Mouse (Mus musculus) intestine, embryonic 16.5 days (tissue): ENCODE measurements around the gene Med13l. TPM values are rescaled to one million over a fixed set of nuclear protein-coding genes. Genes with fewer than 3 reads are reported as not detected.
A peak's percentile ranks its signal among the peaks of the same experiment; 100 is the strongest.

Experiments
- ATAC-seq: fragments of 200-750 bp; cut with Nextera tagmentation; 2 replicates; pipeline ENCODE4 v1.8.0; 2017; ENCODE audit warnings: moderate TSS enrichment, moderate library complexity
- H3K27ac ChIP-seq: fragments of 300-500 bp; sonication (generic); 2 replicates; pipeline ENCODE4 v1.5.1; 2014; ENCODE audit warnings: mild to moderate bottlenecking, low read length
- H3K27me3 ChIP-seq: fragments of 300-500 bp; sonication (generic); replicated peaks from 2 replicates; pipeline ENCODE4 v1.6.1; 2014; ENCODE audit warnings: low read length, control low read depth, mixed read lengths; ENCODE audit not compliant: control insufficient read depth, insufficient read depth
- H3K36me3 ChIP-seq: fragments of 300-500 bp; sonication (generic); 2 replicates; pipeline ENCODE4 v1.6.1; 2014; ENCODE audit warnings: low read length, control low read depth; ENCODE audit not compliant: control insufficient read depth, insufficient read depth
- H3K4me1 ChIP-seq: fragments of 300-500 bp; sonication (generic); 2 replicates; pipeline ENCODE4 v1.6.1; 2014; ENCODE audit warnings: low read length, control low read depth, mixed read lengths; ENCODE audit not compliant: control insufficient read depth, insufficient read depth
- H3K4me2 ChIP-seq: fragments of 300-500 bp; sonication (generic); 2 replicates; pipeline ENCODE4 v1.6.1; 2014; ENCODE audit warnings: low read depth, low read length, control low read depth
- H3K4me3 ChIP-seq: fragments of 300-500 bp; sonication (generic); 2 replicates; pipeline ENCODE4 v1.5.1; 2014; ENCODE audit warnings: mild to moderate bottlenecking, low read length
- H3K9ac ChIP-seq: fragments of 300-500 bp; sonication (generic); 2 replicates; pipeline ENCODE4 v1.6.1; 2014; ENCODE audit warnings: low read depth, low read length
- H3K9me3 ChIP-seq: fragments of 300-500 bp; sonication (generic); 2 replicates; pipeline ENCODE4 v1.6.1; 2016; ENCODE audit warnings: low read length, control low read depth; ENCODE audit not compliant: control insufficient read depth
- WGBS: fragments of 180-500 bp; shearing (Covaris S2); extraction: QIAGEN DNeasy Blood & Tissue Kit; methylation state at CpG from one replicate; pipeline ENCODE4 v1.1.7; 2014; 5-methylcytosine and 5-hydroxymethylcytosine counted together
- polyA plus RNA-seq: library from polyadenylated mRNA; unstranded; fragments of >200 nt; fragmentation: Nextera tagmentation; extraction: Ambion mirVana; gene quantifications from 2 replicates; pipeline ENCODE4 v1.2.1, GENCODE M21; 2015

Gene Med13l
- polyA plus RNA-seq, 1 experiment from 2014 or later, result 6.4 TPM

DNA sequence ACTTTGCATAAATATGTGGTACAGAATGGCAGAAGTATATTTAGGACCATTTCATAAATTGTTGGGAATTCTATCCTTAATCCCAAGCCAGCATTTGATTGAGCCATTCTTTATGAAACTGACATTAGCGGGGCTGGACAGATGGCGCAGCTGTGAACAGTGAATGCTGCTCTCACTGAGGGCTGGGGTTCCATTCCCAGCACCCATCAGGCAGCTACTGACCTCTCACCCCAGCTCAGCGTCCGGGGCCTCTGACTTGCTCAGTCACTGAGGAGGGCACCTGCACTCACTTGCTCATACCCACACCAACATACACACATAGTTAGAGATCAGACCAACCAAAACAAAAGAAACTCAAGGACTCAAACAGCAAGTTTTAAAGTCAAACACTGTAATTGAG is 24.9 kb downstream of the Med13l start:
- 65% methylated on average over 4 of the region's 4 CpGs for WGBS
- ATAC-seq, result no peak
- Histone ChIP-seq H3K4me2 (no peak overlapping the region), H3K9ac (no peak overlapping the region), H3K36me3 (no peaks in the 10 kb centered on the region), H3K4me3 (no peak overlapping the region), H3K9me3 (no peaks in the 10 kb centered on the region), H3K27me3 (no peaks in the 10 kb centered on the region), H3K27ac (no peak overlapping the region), H3K4me1 (peaks cover 43% of the 10 kb centered on the region)

DNA sequence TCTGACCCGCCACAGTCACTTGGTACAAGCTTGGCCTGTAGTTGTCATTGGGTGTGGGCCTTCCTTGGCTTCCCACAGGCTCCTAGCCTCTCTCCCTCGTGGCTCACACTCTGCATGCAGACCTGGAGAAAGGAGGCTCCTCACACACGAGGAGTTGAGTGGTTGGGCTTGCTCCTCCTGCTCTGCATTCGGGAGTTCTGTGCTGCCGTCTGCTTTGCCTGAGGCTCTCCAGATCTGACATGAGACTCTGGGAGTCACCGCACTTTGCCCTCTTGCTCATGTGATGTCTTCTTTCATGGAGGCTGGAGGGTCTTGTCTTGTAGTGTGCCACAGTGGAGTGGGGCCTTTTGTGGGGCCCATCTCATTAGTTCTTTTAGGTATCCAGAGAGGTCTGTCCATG is 26.1 kb downstream of the Med13l start:
- no peak overlapping the region for H3K4me3 ChIP-seq
- no peak overlapping the region for H3K9ac ChIP-seq
- H3K4me2 ChIP-seq, result no peak overlapping the region
- no peaks in the 10 kb centered on the region for H3K9me3 ChIP-seq
- 42% methylated on average over 6 of the region's 6 CpGs for WGBS
- ATAC-seq, result peak; percentile 32
- H3K4me1 ChIP-seq, result peaks cover 55% of the 10 kb centered on the region
- H3K27me3 ChIP-seq, result no peaks in the 10 kb centered on the region
- 0 out of 2 replicates have a peak overlapping the region, but pooled peaks have one; percentile 6 for H3K27ac ChIP-seq
- H3K36me3 ChIP-seq, result no peaks in the 10 kb centered on the region

DNA sequence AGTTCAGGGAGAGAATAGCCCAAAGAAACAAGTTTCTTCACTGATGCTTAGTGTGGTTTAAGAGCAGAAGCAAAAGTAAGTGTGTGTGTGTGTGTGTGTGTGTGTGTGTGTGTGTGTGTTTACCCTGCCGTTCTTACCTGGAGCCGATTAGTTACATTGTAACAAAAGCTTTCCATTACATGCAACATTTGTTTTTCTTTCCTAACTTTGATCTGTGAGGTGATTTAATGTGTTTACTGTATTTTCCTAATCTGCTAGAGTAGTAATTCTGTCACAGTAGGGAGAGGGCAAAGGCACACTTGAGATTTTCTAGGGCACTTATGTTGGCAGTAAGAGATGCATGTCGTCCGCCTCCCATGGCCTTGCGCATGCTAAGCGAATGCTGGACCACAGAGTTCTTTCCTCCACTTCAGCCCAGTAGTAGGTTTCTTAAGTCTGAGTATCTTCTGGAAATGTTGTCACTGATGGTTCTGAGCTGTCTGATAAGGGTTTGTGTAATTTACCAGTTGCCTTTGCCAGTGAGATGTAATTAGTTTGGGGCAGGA is 28.0 kb downstream of the Med13l start:
- H3K9ac ChIP-seq, result no peak overlapping the region
- no peaks in the 10 kb centered on the region for H3K36me3 ChIP-seq
- H3K9me3 ChIP-seq, result no peaks in the 10 kb centered on the region
- H3K4me3 ChIP-seq, result no peak overlapping the region
- H3K27me3 ChIP-seq, result no peaks in the 10 kb centered on the region
- H3K4me1 ChIP-seq, result peaks cover 64% of the 10 kb centered on the region
- ATAC-seq, result no peak
- H3K27ac ChIP-seq, result no peak overlapping the region
- WGBS, result 64% methylated on average over 6 of the region's 6 CpGs
- no peak overlapping the region for H3K4me2 ChIP-seq

DNA sequence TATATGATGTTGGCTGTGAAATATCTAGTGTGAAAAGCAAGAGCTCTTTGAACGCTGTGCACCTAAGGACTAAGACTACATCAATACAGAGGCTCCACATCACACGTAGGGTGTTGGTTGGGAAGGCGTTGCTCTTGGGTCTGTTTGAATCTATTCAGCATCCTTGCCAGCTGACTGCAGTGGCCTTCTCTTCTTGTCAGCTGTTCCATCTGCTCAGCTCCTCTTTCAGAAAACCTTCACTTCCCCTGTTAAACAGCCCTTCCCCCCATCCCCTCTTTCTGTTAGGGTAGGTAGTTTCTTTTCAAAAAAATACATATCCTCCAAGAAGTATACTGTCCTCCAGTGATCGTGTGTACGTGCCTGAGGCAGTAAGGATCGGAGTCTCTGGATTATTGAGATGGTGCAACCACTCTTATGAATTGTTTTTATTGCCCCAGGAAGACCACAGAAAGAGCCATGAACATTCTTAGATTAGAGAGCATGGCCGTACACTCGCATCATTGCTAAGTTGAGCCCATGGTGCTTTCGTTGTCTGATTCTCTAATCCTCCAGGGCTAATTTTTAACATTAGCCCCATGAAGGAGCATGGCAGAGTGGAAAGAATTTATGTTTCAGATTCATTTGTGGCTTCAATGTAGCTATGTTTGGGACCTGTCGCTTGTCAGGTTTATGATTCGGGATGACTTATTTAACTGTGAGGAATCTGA is 28.9 kb downstream of the Med13l start:
- WGBS, result 70% methylated on average over 11 of the region's 11 CpGs
- H3K4me3 ChIP-seq, result no peak overlapping the region
- no peak overlapping the region for H3K27ac ChIP-seq
- peaks cover 61% of the 10 kb centered on the region for H3K4me1 ChIP-seq
- no peak overlapping the region for H3K9ac ChIP-seq
- H3K9me3 ChIP-seq, result no peaks in the 10 kb centered on the region
- no peaks in the 10 kb centered on the region for H3K36me3 ChIP-seq
- H3K27me3 ChIP-seq, result no peaks in the 10 kb centered on the region
- ATAC-seq, result no peak
- H3K4me2 ChIP-seq, result no peak overlapping the region

DNA sequence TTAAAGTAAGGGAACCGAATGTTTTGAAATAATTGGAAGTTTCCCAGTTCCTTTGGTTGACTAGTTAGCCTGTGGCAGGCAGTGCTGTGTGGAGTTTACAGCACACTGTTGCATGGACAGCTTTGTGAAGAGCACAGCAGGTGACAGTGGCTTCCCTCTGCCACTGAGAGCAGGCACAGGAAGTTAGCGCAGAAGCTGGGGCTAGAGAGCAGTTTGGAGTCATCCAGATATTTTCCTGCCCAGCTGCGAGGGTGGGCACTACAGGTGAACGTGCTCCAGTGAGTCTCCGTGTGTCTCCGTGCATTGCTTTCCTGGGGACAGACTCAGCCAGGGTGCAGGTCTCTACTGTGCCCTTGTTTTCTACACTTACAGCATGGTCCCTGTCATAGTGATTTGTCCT is 30.4 kb downstream of the Med13l start:
- Histone ChIP-seq H3K9ac (no peak overlapping the region), H3K4me1 (peaks cover 54% of the 10 kb centered on the region), H3K27ac (no peak overlapping the region), H3K36me3 (no peaks in the 10 kb centered on the region), H3K4me2 (no peak overlapping the region), H3K9me3 (no peaks in the 10 kb centered on the region), H3K27me3 (no peaks in the 10 kb centered on the region), H3K4me3 (no peak overlapping the region)
- 47% methylated on average over 6 of the region's 6 CpGs for WGBS
- no peak for ATAC-seq

- Histone ChIP-seq H3K4me3 (0 out of 2 replicates have a peak overlapping the region, but pooled peaks have one; percentile 15), H3K9ac (0 out of 2 replicates have a peak overlapping the region, but pooled peaks have one; percentile 6), H3K27me3 (no peaks in the 10 kb centered on the region), H3K9me3 (no peaks in the 10 kb centered on the region), H3K27ac (0 out of 2 replicates have a peak overlapping the region, but pooled peaks have one; percentile 27), H3K36me3 (no peaks in the 10 kb centered on the region), H3K4me1 (peaks cover 49% of the 10 kb centered on the region), H3K4me2 (peak overlapping the region; percentile 20; the same call in 1 of the 2 replicates)
- WGBS, result 24% methylated on average over 11 of the region's 11 CpGs
- ATAC-seq, result peak; percentile 28; the same call in 1 of the 2 replicates
Observed at GRCm38 (mm10) chr5:118591826-118592499, 31.5 kb downstream of the Med13l start.

- H3K4me1 ChIP-seq, result peaks cover 29% of the 10 kb centered on the region
- no peak overlapping the region for H3K4me3 ChIP-seq
- no peak overlapping the region for H3K4me2 ChIP-seq
- no peak overlapping the region for H3K9ac ChIP-seq
- no peaks in the 10 kb centered on the region for H3K9me3 ChIP-seq
- H3K27me3 ChIP-seq, result no peaks in the 10 kb centered on the region
- no peak overlapping the region for H3K27ac ChIP-seq
- H3K36me3 ChIP-seq, result no peaks in the 10 kb centered on the region
- 56% methylated on average over 14 of the region's 14 CpGs for WGBS
- ATAC-seq, result no peak
Observed at GRCm38 (mm10) chr5:118594470-118595236, 34.2 kb downstream of the Med13l start.

DNA sequence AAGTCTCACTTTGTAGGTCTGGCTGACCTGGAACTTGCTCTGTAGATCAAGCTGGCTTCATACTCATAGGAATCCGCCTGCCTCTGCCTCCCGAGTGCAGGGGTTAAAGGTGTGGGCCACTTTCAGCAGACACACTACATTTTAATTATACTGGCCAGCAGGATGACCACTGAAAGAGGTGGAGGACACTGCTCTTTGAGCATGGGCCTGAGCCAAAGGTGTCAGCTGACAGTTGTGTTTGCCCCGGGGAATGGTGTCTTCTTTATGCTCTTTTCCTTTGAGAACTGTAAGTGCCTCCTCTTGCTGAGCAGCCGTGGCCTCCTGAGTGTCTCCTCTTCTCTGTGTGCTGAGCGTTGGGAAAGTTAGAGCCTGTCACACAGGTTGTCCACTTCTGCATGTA is 35.4 kb downstream of the Med13l start:
- ATAC-seq, result no peak
- Histone ChIP-seq H3K27ac (no peak overlapping the region), H3K4me1 (peaks cover 25% of the 10 kb centered on the region), H3K9ac (no peak overlapping the region), H3K4me3 (no peak overlapping the region), H3K9me3 (no peaks in the 10 kb centered on the region), H3K27me3 (no peaks in the 10 kb centered on the region), H3K4me2 (no peak overlapping the region), H3K36me3 (no peaks in the 10 kb centered on the region)
- WGBS, result 86% methylated on average over 5 of the region's 5 CpGs
